Mouse (Mus musculus) thymus, postnatal 14 days (tissue): Measurements from ENCODE around the gene Plcb1.

ENCODE experiments used
- DNase-seq: peaks from one replicate; pipeline ENCODE4 v3.0.0; 2021

Gene Plcb1

GRCm38 (mm10) chr2:135439546-135440517 is 654.0 kb downstream of the Plcb1 start:
- DNase-seq = no peak

- DNase-seq = no peak
Measured at GRCm38 (mm10) chr2:135453581-135453980, 667.7 kb downstream of the Plcb1 start.

- DNase-seq = no peak
Measured at GRCm38 (mm10) chr2:135454015-135454414, 668.1 kb downstream of the Plcb1 start.

- no peak for DNase-seq
Measured at GRCm38 (mm10) chr2:135454455-135454854, 668.6 kb downstream of the Plcb1 start.

- no peak for DNase-seq
Measured at GRCm38 (mm10) chr2:135467895-135468294, 682.0 kb downstream of the Plcb1 start.

- no peak for DNase-seq
Measured at GRCm38 (mm10) chr2:135474107-135474506, 688.2 kb downstream of the Plcb1 start.

- DNase-seq = no peak
Measured at GRCm38 (mm10) chr2:135485248-135485647, 699.4 kb downstream of the Plcb1 start.

GRCm38 (mm10) chr2:135488277-135488676 is 702.4 kb downstream of the Plcb1 start:
- no peak for DNase-seq

- DNase-seq = no peak
Measured at GRCm38 (mm10) chr2:135489127-135489526, 703.3 kb downstream of the Plcb1 start.

- DNase-seq = no peak
Measured at GRCm38 (mm10) chr2:135492777-135493176, 706.9 kb downstream of the Plcb1 start.

GRCm38 (mm10) chr2:135496553-135496952 is 710.7 kb downstream of the Plcb1 start:
- no peak for DNase-seq

- DNase-seq = no peak
Measured at GRCm38 (mm10) chr2:135497251-135497650, 711.4 kb downstream of the Plcb1 start.

- no peak for DNase-seq
Measured at GRCm38 (mm10) chr2:135500872-135501271, 715.0 kb downstream of the Plcb1 start.

GRCm38 (mm10) chr2:135503328-135503997 is 717.6 kb downstream of the Plcb1 start:
- no peak for DNase-seq

GRCm38 (mm10) chr2:135503998-135504354 is 718.1 kb downstream of the Plcb1 start:
- no peak for DNase-seq

GRCm38 (mm10) chr2:135507111-135507510 is 721.2 kb downstream of the Plcb1 start:
- DNase-seq = no peak

- DNase-seq = no peak
Measured at GRCm38 (mm10) chr2:135518956-135519355, 733.1 kb downstream of the Plcb1 start.
